Mouse (Mus musculus) cerebellum, postnatal 14 days (tissue): ENCODE measurements around the gene Slc38a6.

Experiments
- DNase-seq, 2 experiments: peaks; one replicate each; pipeline ENCODE4 v3.0.0; 2021; ENCODE audit warnings: mixed read lengths in 2 of 2

Gene Slc38a6

GRCm38 (mm10) chr12:73399426-73399825 is 112.8 kb downstream of the Slc38a6 start:
- peak in 1 of 2 experiments; percentile 3 for DNase-seq

DNA sequence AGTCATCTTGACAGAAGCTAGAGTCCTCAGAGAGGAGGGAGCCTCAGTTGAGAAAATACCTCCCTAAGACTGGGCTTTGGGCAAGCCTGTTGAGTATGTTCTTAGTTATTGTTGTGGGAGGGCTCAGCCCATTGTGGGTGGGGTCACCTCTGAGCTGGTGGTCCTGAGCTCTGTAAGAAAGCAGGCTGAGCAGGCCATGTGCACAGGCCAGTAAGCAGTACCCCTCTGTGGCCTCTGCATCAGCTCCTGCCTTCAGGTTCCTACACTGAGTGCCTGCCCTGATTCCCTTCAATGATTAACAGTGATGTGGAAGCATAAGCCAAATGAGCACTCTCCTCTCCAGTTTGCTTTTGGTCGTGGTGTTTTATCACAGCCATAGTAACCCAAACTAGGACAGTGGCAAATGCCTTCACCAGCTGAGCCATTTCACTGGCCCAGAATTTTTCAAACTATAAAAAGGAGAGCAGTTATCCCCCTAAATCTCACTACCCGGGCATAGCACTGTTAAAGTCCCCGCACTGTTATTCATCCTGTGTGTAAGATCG is 114.0 kb downstream of the Slc38a6 start:
- DNase-seq = no peak

DNA sequence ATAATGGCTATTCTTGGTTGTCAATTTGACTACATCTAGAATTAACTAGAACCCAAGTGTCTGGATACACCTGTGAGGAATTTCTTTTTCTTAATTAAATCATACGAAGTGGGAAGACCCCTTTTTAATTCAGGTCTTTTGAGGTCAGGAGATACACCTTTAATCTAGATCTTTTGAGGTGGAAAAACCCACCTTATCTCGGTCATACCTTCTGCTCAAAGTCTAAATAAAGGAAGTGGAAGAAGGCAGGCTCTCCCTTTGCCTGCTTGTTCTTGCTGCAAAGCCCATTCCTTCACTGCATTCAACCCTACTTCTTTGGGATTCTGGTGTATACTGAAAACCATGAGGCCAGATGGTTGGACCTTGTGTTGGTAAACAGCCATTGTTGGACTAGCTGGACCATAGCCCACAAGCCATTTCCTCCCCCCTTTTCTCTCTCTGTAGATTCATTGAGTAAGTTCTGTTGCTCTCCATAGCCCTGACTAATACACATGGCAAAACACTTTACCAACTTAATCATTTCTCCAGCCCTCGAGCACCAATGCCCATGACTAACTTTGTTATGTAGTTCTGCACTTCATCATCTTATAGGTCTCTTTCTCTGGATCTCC is 115.0 kb downstream of the Slc38a6 start:
- no peak for DNase-seq

- DNase-seq = no peak
These were observed 115.6 kb downstream of the Slc38a6 start for GRCm38 (mm10) chr12:73402137-73402712.

DNA sequence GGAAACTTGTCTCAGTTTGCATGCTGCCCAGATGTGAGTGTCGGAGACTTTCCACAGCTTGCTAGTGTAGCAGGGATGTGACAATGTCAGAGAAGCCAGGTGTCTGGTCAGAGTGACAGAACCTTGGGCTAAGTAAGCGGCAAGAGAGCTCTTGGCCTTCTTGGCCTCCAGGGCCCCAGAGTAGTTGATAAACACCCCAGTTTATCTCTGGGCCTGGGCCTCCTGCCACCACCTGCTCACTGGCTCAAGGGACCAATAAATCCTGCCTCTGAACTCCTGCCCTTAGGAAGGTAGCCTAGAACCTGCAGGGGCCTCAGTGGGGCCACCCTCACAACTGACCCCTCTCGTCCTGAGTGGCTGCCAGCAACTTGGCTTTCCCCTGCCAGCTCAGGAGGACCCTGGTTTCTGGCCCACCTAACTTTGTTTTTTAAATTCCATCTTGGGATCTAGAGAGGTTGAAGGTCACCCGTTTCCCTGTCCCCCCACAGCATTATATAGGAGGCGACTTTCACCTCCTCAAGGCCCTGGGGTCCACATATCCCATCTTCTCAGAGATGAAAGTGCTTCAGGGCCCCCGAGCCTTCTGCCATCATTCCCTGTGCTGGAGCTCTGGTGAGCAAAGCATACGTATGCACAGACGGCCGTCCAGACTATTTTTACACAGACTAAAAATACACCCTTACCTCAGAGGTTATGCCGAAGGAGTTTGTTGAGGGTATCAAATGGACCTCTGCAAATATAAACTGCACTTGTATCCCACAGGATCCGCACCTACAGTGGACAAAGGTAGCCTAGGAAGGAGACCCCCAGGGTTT is 116.5 kb downstream of the Slc38a6 start:
- DNase-seq = no peak
